Comparison of ENCODE assay signal across 26 mouse cellular contexts in the genomic region with DNA sequence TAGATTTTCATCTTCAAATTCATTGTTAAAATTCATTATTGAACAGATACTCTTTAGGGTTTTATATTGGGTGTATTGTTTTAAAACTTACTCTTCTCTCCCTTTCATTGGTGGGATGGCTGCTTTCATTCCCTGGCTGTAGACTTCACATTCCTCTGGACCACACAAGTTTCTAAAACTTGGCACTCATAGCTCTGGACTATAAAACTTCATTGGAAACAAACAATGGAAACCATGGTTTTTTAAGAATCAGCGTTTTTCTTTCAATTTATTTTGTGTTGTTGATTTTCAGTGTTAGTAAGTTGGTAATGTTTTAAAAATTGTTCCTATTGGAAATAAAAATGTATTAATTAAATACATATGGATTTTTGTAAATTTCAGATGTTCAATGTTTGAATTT.
"Had no signal": no experiment of that assay in that cellular context is flagged by ENCODE, and none has a peak within 500 bp of the region (broad histone marks: within the 10 kb centered on the region; RNA-seq: fewer than 3 reads in every experiment).

No protein-coding gene starts in this region.

- H3K27me3 ChIP-seq: heart, embryonic 13.5 days; heart, embryonic 15.5 days; hindbrain, embryonic 13.5 days; hindbrain, embryonic 15.5 days; kidney, embryonic 15.5 days; limb, embryonic 12.5 days; limb, embryonic 15.5 days; liver, embryonic 12.5 days had no signal

- H3K4me1 ChIP-seq: heart, embryonic 13.5 days; heart, embryonic 15.5 days; hindbrain, embryonic 13.5 days; hindbrain, embryonic 15.5 days; kidney, embryonic 15.5 days; limb, embryonic 12.5 days; limb, embryonic 15.5 days; liver, embryonic 12.5 days had no signal

- ATAC-seq: hindbrain, postnatal 0 days; intestine, embryonic 16.5 days; liver, embryonic 12.5 days had no signal

- H3K4me3 ChIP-seq: heart, adult 2 months; heart, embryonic 13.5 days; heart, embryonic 15.5 days; hindbrain, embryonic 13.5 days; hindbrain, embryonic 15.5 days; kidney, embryonic 15.5 days; limb, embryonic 12.5 days; limb, embryonic 15.5 days; liver, embryonic 12.5 days had no signal

- H3K4me2 ChIP-seq: heart, embryonic 11.5 days; heart, embryonic 13.5 days; heart, embryonic 15.5 days; hindbrain, embryonic 13.5 days; hindbrain, embryonic 15.5 days; kidney, embryonic 15.5 days; limb, embryonic 12.5 days; limb, embryonic 15.5 days; liver, embryonic 12.5 days had no signal

- DNase-seq: gastrocnemius, postnatal 14 days; gastrocnemius, postnatal 36 days; heart, adult 11 months; heart, adult 2 months; heart, postnatal 14 days; heart, postnatal 36 days; kidney, adult 11 months; kidney, adult 2 months; kidney, adult 9 months; kidney, postnatal 10 days; kidney, postnatal 36 days; layer of hippocampus, adult 9-11 months; layer of hippocampus, postnatal 36 days; left cerebral cortex, postnatal 4 days had no signal

- H3K36me3 ChIP-seq: heart, embryonic 13.5 days; heart, embryonic 15.5 days; hindbrain, embryonic 13.5 days; hindbrain, embryonic 15.5 days; kidney, embryonic 15.5 days; limb, embryonic 12.5 days; limb, embryonic 15.5 days; liver, embryonic 12.5 days had no signal

- H3K27ac ChIP-seq: heart, adult 2 months; heart, embryonic 13.5 days; heart, embryonic 15.5 days; hindbrain, embryonic 13.5 days; hindbrain, embryonic 15.5 days; hindbrain, postnatal 0 days; kidney, embryonic 15.5 days; limb, embryonic 12.5 days; limb, embryonic 15.5 days; liver, embryonic 12.5 days; liver, embryonic 14.5 days had no signal

- H3K9me3 ChIP-seq: heart, embryonic 15.5 days; hindbrain, embryonic 13.5 days; hindbrain, embryonic 15.5 days; kidney, embryonic 15.5 days; limb, embryonic 15.5 days; liver, embryonic 12.5 days had no signal

- H3K9ac ChIP-seq: heart, embryonic 13.5 days; heart, embryonic 15.5 days; hindbrain, embryonic 13.5 days; hindbrain, embryonic 15.5 days; kidney, embryonic 15.5 days; limb, embryonic 12.5 days; limb, embryonic 15.5 days; liver, embryonic 12.5 days; liver, embryonic 14.5 days had no signal
